Mouse (Mus musculus): ENCODE data around the gene Arrdc5.
A peak's percentile ranks its signal among the peaks of the same experiment; 100 is the strongest.

DNA sequence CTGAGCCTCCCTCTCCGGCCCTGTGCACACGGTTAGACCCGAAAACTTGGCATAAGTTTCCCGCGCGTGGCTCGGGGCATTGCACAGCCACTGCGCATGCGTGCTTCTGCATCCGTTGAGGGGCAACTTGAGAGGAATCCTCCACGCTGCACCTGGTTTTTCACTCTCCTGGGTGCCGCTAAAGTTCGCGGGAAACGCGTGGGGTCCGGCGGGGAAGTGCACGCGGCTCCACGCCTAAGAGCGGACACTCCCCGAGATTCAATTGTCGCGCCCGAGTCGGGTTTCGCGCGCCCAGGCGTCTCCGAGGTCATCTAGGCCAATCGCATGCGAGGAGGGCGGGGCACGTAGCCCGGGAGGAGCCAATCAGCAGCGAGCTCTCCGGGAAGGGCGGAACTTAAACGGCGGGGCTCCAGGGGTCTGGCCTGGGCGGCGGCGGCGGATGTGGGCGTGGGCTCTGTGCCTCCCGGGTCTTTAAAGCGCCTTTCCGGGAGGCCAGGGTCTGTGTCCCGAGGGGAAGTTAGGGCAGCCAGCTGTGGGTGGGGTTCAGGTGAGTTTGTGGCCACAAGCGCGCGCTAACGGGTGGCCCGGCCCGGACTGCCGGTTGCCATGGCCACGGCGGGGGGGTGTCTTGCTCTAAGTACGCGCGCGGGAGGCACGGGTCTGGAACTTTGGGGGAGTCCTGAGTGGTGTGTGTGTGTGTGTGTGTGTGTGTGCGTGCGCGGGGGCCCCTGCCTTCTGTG is 3.9 kb upstream of the Arrdc5 start:
- TF ChIP-seq NRF1 (IDR thresholded peaks at IDR 0.05; ENCODE audit: insufficient read depth, low read depth, low read length, poor library complexity, severe bottlenecking) (peak; percentile 78), POLR2A (IDR thresholded peaks at IDR 0.05; ENCODE audit: control insufficient read depth in 1 of 2, insufficient read depth in 1 of 2, low read depth in 1 of 2, low read length in 2 of 2, poor library complexity in 1 of 2) (peak; percentile 48 to 59), CTCF (IDR thresholded peaks at IDR 0.05 in 2 of 3, conservative IDR thresholded peaks at IDR 0.05 in 1 of 3; ENCODE audit: control insufficient read depth in 1 of 3, insufficient read depth in 1 of 3, low read depth in 2 of 3, low read length in 3 of 3, poor library complexity in 1 of 3, severe bottlenecking in 1 of 3) (0 out of 6 replicates have a peak, but pooled peaks of 1 of the 3 experiments have one; percentile 1)

All from MEL (cell line).